Mouse (Mus musculus) olfactory bulb, adult 2 months (tissue): ENCODE measurements around the gene Lmx1b. TPM values are rescaled to one million over a fixed set of nuclear protein-coding genes. Genes with fewer than 3 reads are reported as not detected.
A peak's percentile ranks its signal among the peaks of the same experiment; 100 is the strongest.

ENCODE experiments used
- H3K27ac ChIP-seq: fragments of 200-500 bp; 2 replicates; pipeline ENCODE4 v1.5.1; 2012; ENCODE audit warnings: low read depth, low read length; ENCODE audit not compliant: insufficient read depth
- H3K4me1 ChIP-seq: fragments of 200-500 bp; 2 replicates; pipeline ENCODE4 v1.6.1; 2012; ENCODE audit warnings: low read length; ENCODE audit not compliant: control insufficient read depth, insufficient read depth
- H3K4me3 ChIP-seq: fragments of 200-500 bp; 2 replicates; pipeline ENCODE4 v1.5.1; 2012; ENCODE audit warnings: mild to moderate bottlenecking, low read depth, low read length, moderate library complexity; ENCODE audit not compliant: insufficient read depth
- CTCF ChIP-seq: fragments of 200-500 bp; IDR thresholded peaks from 2 replicates; pipeline ENCODE4 v1.5.1; 2012; ENCODE audit warnings: low read depth, mild to moderate bottlenecking, low read length, moderate library complexity; ENCODE audit not compliant: insufficient read depth
- POLR2A ChIP-seq: fragments of 200-500 bp; IDR thresholded peaks from 2 replicates; pipeline ENCODE4 v1.6.1; 2012; ENCODE audit warnings: mild to moderate bottlenecking, low read depth, low read length, moderate library complexity; ENCODE audit not compliant: insufficient read depth
- WGBS: fragments of 180-500 bp; shearing (Covaris S2); methylation state at CpG from one replicate; pipeline ENCODE4 v1.1.7; 2018; 5-methylcytosine and 5-hydroxymethylcytosine counted together
- polyA plus RNA-seq: library from polyadenylated mRNA; stranded (reverse); fragments of >200 nt; gene quantifications from 2 replicates; pipeline ENCODE4 v1.2.4, GENCODE M21; 2012; ENCODE audit warnings: low replicate concordance; ENCODE audit not compliant: missing spikeins, insufficient read depth, insufficient read length

Lmx1b gene
- polyA plus RNA-seq, 1 experiment, result not detected

GRCm38 (mm10) chr2:33648894-33649293 is 8.6 kb upstream of the Lmx1b start:
- TF ChIP-seq POLR2A, result no peak
- no peak for TF ChIP-seq CTCF
- H3K4me1 ChIP-seq, result peaks cover 4% of the 10 kb centered on the region; the same call in 1 of the 2 replicates
- 70% methylated on average over 4 of the region's 4 CpGs for WGBS

GRCm38 (mm10) chr2:33646283-33646550 is 5.9 kb upstream of the Lmx1b start:
- no peak overlapping the region for H3K4me3 ChIP-seq
- 9% methylated on average over 3 of the region's 3 CpGs for WGBS
- H3K27ac ChIP-seq, result no peak overlapping the region
- peaks cover 6% of the 10 kb centered on the region for H3K4me1 ChIP-seq
- TF ChIP-seq CTCF, result no peak
- no peak for TF ChIP-seq POLR2A

More at GRCm38 (mm10) chr2:33648894-33649293, 8.6 kb upstream of the Lmx1b start:
- H3K4me3 ChIP-seq, result no peak overlapping the region
- H3K27ac ChIP-seq, result no peak overlapping the region

GRCm38 (mm10) chr2:33645538-33646282 is 5.4 kb upstream of the Lmx1b start:
- Histone ChIP-seq H3K4me3 (no peak overlapping the region), H3K4me1 (peaks cover 6% of the 10 kb centered on the region), H3K27ac (no peak overlapping the region)
- TF ChIP-seq CTCF (no peak), POLR2A (no peak)
- WGBS, result 6% methylated on average over 15 of the region's 15 CpGs

- H3K4me1 ChIP-seq, result peaks cover 12% of the 10 kb centered on the region
- no peak overlapping the region for H3K4me3 ChIP-seq
- H3K27ac ChIP-seq, result no peak overlapping the region
- 16% methylated on average over 50 of the region's 50 CpGs for WGBS
- TF ChIP-seq CTCF (no peak), POLR2A (no peak)
Observed at GRCm38 (mm10) chr2:33643721-33644713, 3.7 kb upstream of the Lmx1b start.

GRCm38 (mm10) chr2:33642650-33643458 is 2.5 kb upstream of the Lmx1b start:
- Histone ChIP-seq H3K4me1 (peaks cover 11% of the 10 kb centered on the region), H3K27ac (no peak overlapping the region), H3K4me3 (no peak overlapping the region)
- no peak for TF ChIP-seq POLR2A
- peak; percentile 85 for TF ChIP-seq CTCF
- WGBS, result 6% methylated on average over 42 of the region's 42 CpGs

GRCm38 (mm10) chr2:33641859-33642571 is 1.7 kb upstream of the Lmx1b start:
- Histone ChIP-seq H3K4me1 (peaks cover 11% of the 10 kb centered on the region), H3K27ac (no peak overlapping the region), H3K4me3 (no peak overlapping the region)
- TF ChIP-seq CTCF, result no peak
- TF ChIP-seq POLR2A, result no peak
- WGBS, result 5% methylated on average over 41 of the region's 41 CpGs

- WGBS, result 3% methylated on average over 56 of the region's 56 CpGs
- TF ChIP-seq CTCF, result no peak
- no peak for TF ChIP-seq POLR2A
- no peak overlapping the region for H3K27ac ChIP-seq
- peaks cover 11% of the 10 kb centered on the region for H3K4me1 ChIP-seq
- H3K4me3 ChIP-seq, result no peak overlapping the region
Observed at GRCm38 (mm10) chr2:33640978-33641858, 907 bp upstream of the Lmx1b start.
